Mouse (Mus musculus): ENCODE data around the gene Mdn1. TPM values are rescaled to one million over a fixed set of nuclear protein-coding genes. Genes with fewer than 3 reads are reported as not detected.

Mdn1 gene
- total and polyA plus RNA-seq, 3 experiments: 31.1 to 89.5 (median 53.5) TPM

DNA sequence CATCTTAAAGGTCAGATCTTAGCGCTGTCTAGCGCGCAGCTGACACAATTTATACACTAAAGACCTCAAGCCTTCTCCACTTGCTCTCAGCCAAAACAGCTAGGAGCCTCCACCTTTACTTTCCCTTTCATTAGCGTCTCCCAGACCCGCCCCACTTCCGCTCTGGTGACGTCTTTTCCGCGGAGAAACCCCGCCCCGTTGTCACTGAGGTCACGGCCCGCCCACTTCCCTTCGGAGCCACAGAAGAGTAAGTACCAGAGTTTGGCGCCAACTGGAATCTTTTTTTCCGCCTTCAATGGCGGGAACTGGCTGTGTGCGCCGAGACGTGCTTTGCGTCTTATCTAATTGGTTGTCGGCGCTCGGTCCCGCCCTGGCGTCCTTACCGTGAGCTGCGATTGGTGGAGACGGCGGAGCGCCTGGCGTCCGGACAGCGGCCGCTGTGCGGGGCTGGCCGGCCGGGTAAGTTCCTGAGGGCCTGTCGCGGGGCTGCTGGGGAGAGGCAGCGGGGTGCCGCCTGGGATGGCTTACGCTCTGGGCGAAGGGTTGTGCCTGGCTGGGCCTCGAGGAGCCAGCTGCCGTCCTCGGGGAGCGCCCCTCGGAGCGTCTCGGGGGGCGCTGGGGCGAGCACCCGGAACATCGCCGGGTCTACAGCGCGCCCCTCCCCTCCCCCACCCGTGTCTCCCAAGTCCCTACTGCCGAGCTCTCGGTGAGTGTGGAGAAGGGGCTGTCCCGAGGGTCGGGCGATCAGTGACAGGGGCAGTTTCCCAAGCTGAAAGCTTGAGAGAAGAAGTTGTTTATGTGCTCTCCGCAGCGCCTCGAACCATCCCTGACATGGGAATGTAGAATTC lies 41.7 kb upstream of the Mdn1 start, which contains the start of gene Casp8ap2:
Gene Casp8ap2, plus strand, starts transcription at position 418 of the 848 bp plus-strand sequence.
- Histone ChIP-seq H3K4me3 (replicated peaks in 1 of 3; ENCODE audit: low read depth in 2 of 3, low read length in 2 of 3, poor library complexity in 1 of 3) (peak within 1 kb of the TSS; percentile 79 to 95 (median 93)), H3K9ac (ENCODE audit: insufficient read depth, low read depth) (peak within 1 kb of the TSS; percentile 75), H3K79me2 (replicated peaks; ENCODE audit: control insufficient read depth, extremely low read depth, insufficient read depth, poor library complexity, severe bottlenecking) (peaks cover 42% of the 10 kb centered on the region), H3K4me1 (ENCODE audit: control insufficient read depth in 1 of 2, insufficient read depth in 2 of 2) (peaks cover 8 to 30% of the 10 kb centered on the region in 2 experiments), H3K4me2 (ENCODE audit: insufficient read depth, low read depth, poor library complexity, severe bottlenecking) (peak within 1 kb of the TSS; percentile 80; the same call in 1 of the 2 replicates), H3K27me3 (replicated peaks) (no peaks in the 10 kb centered on the region), H3K9me3 (replicated peaks; ENCODE audit: low read length) (no peaks in the 10 kb centered on the region), H3K27ac (ENCODE audit: insufficient read depth, low read depth) (peak within 1 kb of the TSS; percentile 43), H3K36me3 (replicated peaks in 1 of 2; ENCODE audit: control insufficient read depth in 1 of 2, insufficient read depth in 1 of 2, low read length in 1 of 2) (peaks cover 3 to 15% of the 10 kb centered on the region in 2 experiments)
- TF ChIP-seq TBP (conservative IDR thresholded peaks at IDR 0.05; ENCODE audit: low read depth, low read length): peak; percentile 83
- no peak for TF ChIP-seq PAX5 (IDR thresholded peaks at IDR 0.05; ENCODE audit: low read length)
- TF ChIP-seq MYC (IDR thresholded peaks at IDR 0.05; ENCODE audit: low read depth, low read length): no peak
- TF ChIP-seq CHD1 (IDR thresholded peaks at IDR 0.05; ENCODE audit: low read depth, low read length): peak; percentile 81; the same call in 1 of the 2 replicates
- TF ChIP-seq SMC3 (IDR thresholded peaks at IDR 0.05; ENCODE audit: low read depth, low read length): no peak
- peak; percentile 94 for TF ChIP-seq POLR2A (IDR thresholded peaks at IDR 0.05; ENCODE audit: low read depth, low read length)
- peak; percentile 92 for TF ChIP-seq NELFE (IDR thresholded peaks at IDR 0.05; ENCODE audit: low read depth, low read length)
- peak; percentile 81 for TF ChIP-seq HCFC1 (IDR thresholded peaks at IDR 0.05; ENCODE audit: low read depth, low read length)
- peak; percentile 84 for TF ChIP-seq ZNF384 (IDR thresholded peaks at IDR 0.05; ENCODE audit: low read depth, low read length)
- peak; percentile 96 for TF ChIP-seq SIN3A (IDR thresholded peaks at IDR 0.05; ENCODE audit: low read length)
- TF ChIP-seq MAFK (IDR thresholded peaks at IDR 0.05; ENCODE audit: insufficient replicate concordance, low read length): no peak
- no peak for TF ChIP-seq EP300 (IDR thresholded peaks at IDR 0.05; ENCODE audit: low read length)
- TF ChIP-seq KAT2A (IDR thresholded peaks at IDR 0.05; ENCODE audit: insufficient replicate concordance, low read length): peak; percentile 97
- peak; percentile 45; the same call in 1 of the 2 replicates for TF ChIP-seq MXI1 (IDR thresholded peaks at IDR 0.05; ENCODE audit: low read depth, low read length)
- no peak; the same call in none of the 2 replicates for TF ChIP-seq NRF1 (IDR thresholded peaks at IDR 0.05; ENCODE audit: low read depth, low read length)
- no peak for TF ChIP-seq ZC3H11A (IDR thresholded peaks at IDR 0.05; ENCODE audit: low read depth, low read length)
- peak; percentile 49; the same call in 1 of the 2 replicates for TF ChIP-seq MAX (IDR thresholded peaks at IDR 0.05; ENCODE audit: low read length)
- peak; percentile 58 for TF ChIP-seq ETS1 (conservative IDR thresholded peaks at IDR 0.05; ENCODE audit: low read depth, low read length)
- no peak for TF ChIP-seq JUN (IDR thresholded peaks at IDR 0.05; ENCODE audit: insufficient read depth, low read depth, low read length)
- TF ChIP-seq JUND (conservative IDR thresholded peaks at IDR 0.05; ENCODE audit: low read depth, low read length): no peak
- TF ChIP-seq GABPA (IDR thresholded peaks at IDR 0.05; ENCODE audit: insufficient replicate concordance, low read depth, low read length): no peak
- peak; percentile 77 for TF ChIP-seq CHD2 (IDR thresholded peaks at IDR 0.05; ENCODE audit: low read length)
- peak; percentile 70; the same call in 1 of the 2 replicates for TF ChIP-seq UBTF (IDR thresholded peaks at IDR 0.05; ENCODE audit: low read depth, low read length)
- TF ChIP-seq ELF1 (IDR thresholded peaks at IDR 0.05; ENCODE audit: low read depth, low read length): peak; percentile 90
- TF ChIP-seq ZMIZ1 (IDR thresholded peaks at IDR 0.05; ENCODE audit: low read depth, low read length): peak; percentile 95
- peak; percentile 63; the same call in 1 of the 2 replicates for TF ChIP-seq IRF4 (IDR thresholded peaks at IDR 0.05; ENCODE audit: low read depth, low read length)
- TF ChIP-seq BHLHE40 (IDR thresholded peaks at IDR 0.05; ENCODE audit: low read depth, low read length): peak; percentile 35; the same call in 1 of the 2 replicates
- no peak; the same call in 1 of the 2 replicates for TF ChIP-seq MEF2A (IDR thresholded peaks at IDR 0.05; ENCODE audit: borderline replicate concordance, low read depth, low read length)
- no peak for TF ChIP-seq USF1 (IDR thresholded peaks at IDR 0.05; ENCODE audit: low read depth, low read length)
- TF ChIP-seq USF2 (conservative IDR thresholded peaks at IDR 0.05; ENCODE audit: low read depth, low read length): no peak
- TF ChIP-seq E2F4 (IDR thresholded peaks at IDR 0.05; ENCODE audit: insufficient replicate concordance, low read depth, low read length): peak; percentile 100
- TF ChIP-seq MAZ (IDR thresholded peaks at IDR 0.05; ENCODE audit: low read depth, low read length): peak; percentile 65
- no peak for TF ChIP-seq CTCF (conservative IDR thresholded peaks at IDR 0.05 in 1 of 2, IDR thresholded peaks at IDR 0.05 in 1 of 2; ENCODE audit: low read depth in 2 of 2, low read length in 2 of 2)
- peak; percentile 44; the same call in 1 of the 2 replicates for TF ChIP-seq RCOR1 (conservative IDR thresholded peaks at IDR 0.05; ENCODE audit: low read depth, low read length)
- no peak for TF ChIP-seq RAD21 (IDR thresholded peaks at IDR 0.05; ENCODE audit: low read depth, low read length)
- no peak for TF ChIP-seq ZKSCAN1 (IDR thresholded peaks at IDR 0.05; ENCODE audit: borderline replicate concordance, low read depth, low read length)
- peak; percentile 86 for TF ChIP-seq POLR2AphosphoS2 (IDR thresholded peaks at IDR 0.05; ENCODE audit: low read depth, low read length)
- TF ChIP-seq TCF12 (IDR thresholded peaks at IDR 0.05; ENCODE audit: low read depth, low read length): peak; percentile 25
- in situ Hi-C loops (cut with MboI; ENCODE audit: low pct_ligation_motif_present, low pct_unique_long_range_greater_than_20kb, low sequenced_read_pairs) (loop anchor here (25.0 kb wide), 1 partner anchor 372 kb away; the partner anchor contains the start of gene Rragd), dilution Hi-C loops (cut with MboI; ENCODE audit: extremely low pct_ligation_motif_present, extremely low pct_unique_long_range_greater_than_20kb, low sequenced_read_pairs) (no loop called here)
- peak; percentile 99 for DNase-seq (ENCODE audit: extremely low read depth)

Data from CH12.LX (cell line).